Mouse (Mus musculus): ENCODE data around the gene Pak3.

GRCm38 (mm10) chrX:143655177-143655492, 136.7 kb downstream of the Pak3 start:
- TF ChIP-seq POLR2A (IDR thresholded peaks at IDR 0.05; ENCODE audit: control insufficient read depth, low read depth, low read length) (no peak), CTCF (IDR thresholded peaks at IDR 0.05; ENCODE audit: control insufficient read depth, insufficient read depth, insufficient replicate concordance, low read depth, low read length) (no peak)

Measured in testis, adult 2 months (tissue).